Mouse (Mus musculus) heart, postnatal 4 days (tissue): ENCODE measurements at regions not wholly inside any gene's neighbourhood (a gene's known extent, or its start where the extent isn't known, plus 50 kb on each side); places are given as distances from the start of the nearest gene placed in this dataset.

Experiments
- DNase-seq: peaks from one replicate; pipeline ENCODE4 v3.0.0; 2021

GRCm38 (mm10) chr4:64599222-64599621, 524.8 kb upstream of the Pappa start:
- no peak for DNase-seq

- DNase-seq: no peak
These were observed 501.2 kb upstream of the Pappa start for GRCm38 (mm10) chr4:64622771-64623170.

- no peak for DNase-seq
These were observed 491.8 kb upstream of the Pappa start for GRCm38 (mm10) chr4:64632189-64632588.

GRCm38 (mm10) chr4:64635256-64635962, 488.6 kb upstream of the Pappa start:
- DNase-seq: no peak

- no peak for DNase-seq
These were observed 483.9 kb upstream of the Pappa start for GRCm38 (mm10) chr4:64640056-64640455.

- DNase-seq: no peak
These were observed 483.0 kb upstream of the Pappa start for GRCm38 (mm10) chr4:64640976-64641375.

GRCm38 (mm10) chr4:64645141-64645540, 478.8 kb upstream of the Pappa start:
- no peak for DNase-seq

GRCm38 (mm10) chr4:64654157-64654556, 469.8 kb upstream of the Pappa start:
- no peak for DNase-seq

GRCm38 (mm10) chr4:64655534-64655933, 468.4 kb upstream of the Pappa start:
- DNase-seq: no peak

- no peak for DNase-seq
These were observed 460.3 kb upstream of the Pappa start for GRCm38 (mm10) chr4:64663722-64664121.

- no peak for DNase-seq
These were observed 456.0 kb upstream of the Pappa start for GRCm38 (mm10) chr4:64667998-64668397.

- no peak for DNase-seq
These were observed 454.3 kb upstream of the Pappa start for GRCm38 (mm10) chr4:64669722-64670121.

- DNase-seq: no peak
These were observed 447.5 kb upstream of the Pappa start for GRCm38 (mm10) chr4:64676438-64676837.

GRCm38 (mm10) chr4:64676881-64677280, 447.1 kb upstream of the Pappa start:
- DNase-seq: no peak

GRCm38 (mm10) chr4:64684654-64685053, 439.3 kb upstream of the Pappa start:
- DNase-seq: no peak

GRCm38 (mm10) chr4:64696134-64696533, 427.8 kb upstream of the Pappa start:
- DNase-seq: no peak

- DNase-seq: no peak
These were observed 400.7 kb upstream of the Pappa start for GRCm38 (mm10) chr4:64723296-64723695.

- DNase-seq: no peak
These were observed 399.1 kb upstream of the Pappa start for GRCm38 (mm10) chr4:64724851-64725250.

GRCm38 (mm10) chr4:64755986-64756385, 368.0 kb upstream of the Pappa start:
- DNase-seq: no peak

GRCm38 (mm10) chr4:64768610-64769009, 355.4 kb upstream of the Pappa start:
- no peak for DNase-seq

GRCm38 (mm10) chr4:64803886-64804285, 320.1 kb upstream of the Pappa start:
- DNase-seq: no peak

- DNase-seq: no peak
These were observed 319.0 kb upstream of the Pappa start for GRCm38 (mm10) chr4:64804996-64805395.

- no peak for DNase-seq
These were observed 316.8 kb upstream of the Pappa start for GRCm38 (mm10) chr4:64807148-64807547.

GRCm38 (mm10) chr4:64811974-64812373, 312.0 kb upstream of the Pappa start:
- DNase-seq: no peak

- no peak for DNase-seq
These were observed 311.2 kb upstream of the Pappa start for GRCm38 (mm10) chr4:64812812-64813211.
